Mouse (Mus musculus) left cerebral cortex, postnatal 36 days (tissue): ENCODE results near the gene Fgfr3. TPM values are rescaled to one million over a fixed set of nuclear protein-coding genes. Genes with fewer than 3 reads are reported as not detected.

ENCODE experiments used
- DNase-seq, 2 experiments: peaks; one replicate each; pipeline ENCODE4 v3.0.0; 2021 to 2022; ENCODE audit warnings: low spot score in 2 of 2, mixed read lengths in 1 of 2
- intact Hi-C: fragments of 180-260 bp; cut with DNase I; formaldehyde crosslinking; loops from one replicate; pipeline ENCODE4 v1.15.1; 2025
- total RNA-seq, 2 experiments: library from RNA; stranded (reverse); gene quantifications; 2 replicates each; pipeline ENCODE4 v1.2.3; 2021

Fgfr3 gene
- total RNA-seq, 2 experiments from 2014 or later, result 120 to 133 TPM

DNA sequence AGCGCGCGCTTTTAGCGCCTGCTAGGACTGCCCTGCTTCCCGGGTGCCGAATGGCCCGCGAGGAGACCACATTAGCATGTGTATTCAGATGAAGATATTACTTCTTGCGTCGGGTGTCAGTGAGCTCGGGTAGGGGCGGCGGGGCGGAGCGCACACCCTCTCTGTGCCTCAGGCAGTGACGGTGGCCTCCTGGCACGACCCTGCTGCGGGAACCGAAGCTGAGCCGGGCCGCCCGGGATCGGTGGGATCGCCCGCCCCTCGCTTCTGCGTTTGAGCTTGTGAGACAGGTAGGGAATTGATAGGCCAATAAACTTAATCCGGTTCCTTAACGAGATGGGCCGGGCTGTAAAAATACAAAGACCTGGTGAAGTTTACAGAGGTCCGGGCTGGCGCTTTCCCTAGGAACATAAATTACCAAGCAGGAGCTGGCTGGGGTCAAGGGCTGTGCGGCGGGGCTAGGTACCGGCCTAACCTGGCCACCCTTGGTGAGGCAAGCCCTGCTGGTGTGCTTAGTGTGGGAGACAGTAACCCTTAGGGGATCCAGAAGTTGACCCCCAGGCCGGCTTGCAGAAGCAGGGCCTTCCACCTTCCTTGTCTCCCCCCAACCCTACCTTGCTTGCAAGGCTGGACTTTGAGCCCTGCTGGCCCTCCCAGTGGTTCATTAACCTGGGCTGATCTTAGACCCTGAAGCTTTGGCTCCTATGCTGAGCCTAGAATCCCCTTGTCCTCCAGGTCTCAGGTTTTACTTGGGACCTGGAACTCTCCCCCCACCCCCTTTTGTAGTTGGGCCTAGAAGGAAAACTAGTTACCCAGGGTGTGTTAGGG lies 2.4 kb downstream of the Fgfr3 start:
- intact Hi-C loops, result loop anchor here (5.0 kb wide), 1 partner anchor 37 kb away; no protein-coding TSS in a partner anchor

DNA sequence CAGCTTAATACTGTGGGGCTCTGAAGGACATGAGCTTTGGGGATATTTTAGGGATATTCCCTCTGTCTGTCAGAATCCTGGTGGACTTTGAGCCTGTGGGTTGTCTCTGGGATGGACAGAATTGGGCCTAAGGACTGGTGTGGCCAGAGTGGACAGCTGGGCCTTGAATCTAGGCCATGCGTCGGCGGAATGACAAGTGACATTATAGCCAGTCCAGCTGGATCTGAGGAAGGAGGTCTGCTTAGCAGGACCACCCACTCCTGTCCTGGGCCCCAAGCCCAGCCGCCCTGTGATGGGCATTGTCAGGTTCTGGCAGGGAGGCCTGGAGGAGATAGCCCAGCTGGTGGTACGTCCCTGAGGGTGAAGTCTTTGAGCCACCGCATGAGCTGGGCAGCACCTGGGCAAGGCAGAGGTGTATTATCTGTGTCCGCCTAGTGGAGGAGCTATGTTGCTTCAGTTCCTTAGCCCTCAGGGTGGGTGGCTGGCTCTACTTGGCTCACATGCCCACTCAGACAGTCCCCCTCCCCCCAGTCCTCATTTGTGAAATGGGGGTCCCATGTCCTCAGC lies 4.7 kb downstream of the Fgfr3 start:
- intact Hi-C loops, result no loop called here
- DNase-seq, result peak; percentile 34 to 40

More for the DNA sequence above, 2.4 kb downstream of the Fgfr3 start:
- DNase-seq, result no peak

DNA sequence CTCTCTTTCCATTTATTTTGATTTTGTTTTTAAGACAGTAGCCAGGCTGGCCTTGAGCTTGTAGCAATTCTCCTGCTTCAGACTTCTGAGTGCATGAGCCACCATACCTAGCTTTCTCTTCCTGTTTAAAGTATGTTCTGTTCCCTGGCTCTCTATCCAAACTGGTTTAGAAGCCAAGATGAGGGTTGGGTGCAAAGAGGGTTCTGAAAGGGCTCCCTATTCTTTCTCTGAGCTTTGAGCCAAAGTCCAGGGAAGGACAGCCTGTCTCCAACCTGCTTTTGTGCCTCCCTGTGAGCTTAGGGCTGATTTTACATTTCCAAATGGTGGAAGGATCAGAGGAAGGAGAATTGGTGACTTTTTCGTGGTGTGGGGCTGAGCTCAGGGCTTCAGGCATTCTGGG lies 5.4 kb downstream of the Fgfr3 start:
- intact Hi-C loops, result no loop called here
- DNase-seq, result no peak

DNA sequence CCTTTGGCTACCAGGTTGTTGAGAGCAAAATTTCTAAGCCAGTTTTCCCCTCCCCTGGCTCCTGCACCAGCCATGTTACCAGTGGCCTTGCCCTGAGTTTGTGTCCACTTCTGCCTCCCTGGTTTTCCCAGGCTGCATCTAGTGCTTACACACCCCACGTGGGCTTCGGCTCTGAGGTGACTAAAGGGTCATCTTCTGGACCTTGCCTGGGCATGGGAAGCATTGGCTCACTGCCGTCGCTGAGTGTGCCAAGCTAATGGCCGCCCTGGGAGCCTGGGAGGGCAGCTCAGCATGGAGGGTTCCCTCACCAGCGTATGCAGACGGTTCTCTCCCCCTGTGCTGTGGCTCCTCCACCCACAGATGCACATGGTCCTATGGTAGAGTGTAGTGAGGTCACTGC lies 7.4 kb downstream of the Fgfr3 start:
- intact Hi-C loops, result no loop called here
- DNase-seq, result no peak

DNA sequence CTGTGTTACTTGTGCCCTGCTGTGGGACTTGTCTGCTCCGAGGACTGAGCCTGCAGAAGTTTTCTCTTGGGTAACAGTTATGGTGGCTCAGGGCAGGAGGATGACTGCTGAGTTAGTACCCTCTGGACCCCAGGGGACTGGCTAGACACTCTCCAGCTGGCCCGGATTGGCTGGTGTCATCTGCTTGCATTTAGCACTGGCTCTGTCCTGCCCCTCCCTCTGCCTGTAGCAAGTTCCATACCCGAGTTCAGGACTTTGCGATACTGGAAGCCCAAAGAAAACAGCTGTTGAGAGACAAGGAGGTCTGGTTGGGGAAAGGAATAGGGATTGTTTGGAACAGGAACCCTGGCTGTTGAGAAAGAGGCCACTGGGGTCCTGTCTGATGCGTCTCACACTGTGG lies 9.0 kb downstream of the Fgfr3 start:
- intact Hi-C loops, result loop anchor here (2.0 kb wide), 1 partner anchor 54 kb away; no protein-coding TSS in a partner anchor
- DNase-seq, result no peak

DNA sequence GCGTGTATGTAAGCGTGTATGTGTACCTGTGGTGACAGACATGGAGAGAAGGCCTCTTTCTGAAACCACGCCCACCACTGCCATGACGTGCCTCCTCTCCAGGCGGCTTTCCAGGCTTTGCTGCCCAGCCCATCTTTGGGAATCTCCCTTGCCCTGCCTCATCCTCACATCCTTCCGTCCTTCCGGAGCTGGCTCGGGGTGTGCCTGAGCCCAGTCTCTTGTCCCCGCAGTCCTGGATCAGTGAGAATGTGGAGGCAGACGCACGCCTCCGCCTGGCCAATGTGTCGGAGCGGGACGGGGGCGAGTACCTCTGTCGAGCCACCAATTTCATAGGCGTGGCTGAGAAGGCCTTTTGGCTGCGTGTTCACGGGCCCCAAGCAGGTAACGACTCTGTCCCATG lies 9.6 kb downstream of the Fgfr3 start:
- intact Hi-C loops, result loop anchor here (2.0 kb wide), 1 partner anchor 54 kb away; no protein-coding TSS in a partner anchor
- DNase-seq, result peak; percentile 34 to 50

DNA sequence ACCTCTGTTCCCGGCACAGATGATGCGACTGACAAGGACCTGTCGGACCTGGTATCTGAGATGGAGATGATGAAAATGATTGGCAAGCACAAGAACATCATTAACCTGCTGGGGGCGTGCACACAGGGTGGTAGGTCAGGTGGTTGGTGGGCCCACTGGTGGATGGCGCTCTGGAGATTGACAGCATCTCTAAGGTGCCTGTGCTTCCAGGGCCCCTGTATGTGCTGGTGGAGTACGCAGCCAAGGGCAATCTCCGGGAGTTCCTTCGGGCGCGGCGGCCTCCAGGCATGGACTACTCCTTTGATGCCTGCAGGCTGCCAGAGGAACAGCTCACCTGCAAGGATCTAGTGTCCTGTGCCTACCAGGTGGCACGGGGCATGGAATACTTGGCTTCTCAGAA lies 12.4 kb downstream of the Fgfr3 start:
- DNase-seq, result no peak
- intact Hi-C loops, result no loop called here

DNA sequence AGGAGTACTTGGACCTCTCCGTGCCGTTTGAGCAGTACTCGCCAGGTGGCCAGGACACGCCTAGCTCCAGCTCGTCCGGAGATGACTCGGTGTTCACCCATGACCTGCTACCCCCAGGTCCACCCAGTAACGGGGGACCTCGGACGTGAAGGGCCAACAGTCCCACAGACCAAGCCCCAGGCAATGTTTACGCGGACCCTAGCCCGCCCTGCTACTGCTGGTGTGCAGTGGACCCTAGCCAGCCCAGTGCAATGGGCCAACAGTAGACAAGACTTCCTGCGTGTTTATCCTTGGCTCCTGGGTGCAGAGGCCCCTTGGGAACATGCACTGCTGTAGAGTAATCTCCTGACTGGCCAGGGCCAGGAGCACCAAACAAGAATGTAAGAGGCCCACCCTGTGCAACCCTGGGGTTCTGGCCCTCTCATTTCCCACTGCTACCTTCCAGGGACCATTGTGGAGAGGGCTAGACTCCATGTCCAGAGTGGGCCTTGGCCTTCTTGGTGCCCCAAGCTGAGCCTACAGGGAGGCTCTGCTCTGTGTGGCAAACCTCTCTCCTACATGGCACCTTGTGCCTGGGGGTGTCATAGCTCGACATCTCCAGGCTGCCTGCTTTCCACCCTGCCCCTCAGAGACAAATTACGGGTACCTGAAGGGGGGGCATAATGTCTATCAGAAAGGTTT lies 14.1 kb downstream of the Fgfr3 start:
- DNase-seq, result no peak
- intact Hi-C loops, result no loop called here

DNA sequence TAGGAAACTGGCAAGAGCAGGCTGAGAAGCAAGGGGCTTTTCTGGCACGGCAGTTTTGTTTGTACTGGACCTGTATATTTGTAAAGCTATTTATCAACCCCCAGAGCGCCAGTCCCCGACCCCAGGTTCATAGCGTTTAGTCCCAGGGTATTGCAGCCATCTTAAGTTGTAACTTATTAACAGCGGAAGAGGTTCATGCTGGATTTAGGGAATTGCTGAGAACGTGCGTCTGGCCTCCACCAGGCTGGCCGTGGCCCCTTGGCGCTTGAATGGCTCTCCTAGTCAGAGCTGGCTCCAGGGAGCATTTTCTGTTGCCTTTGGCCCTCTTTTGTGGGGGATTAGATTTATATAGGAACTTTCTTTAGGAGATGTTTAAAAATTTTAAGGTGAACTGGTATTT lies 14.8 kb downstream of the Fgfr3 start:
- no peak for DNase-seq
- intact Hi-C loops, result no loop called here

DNA sequence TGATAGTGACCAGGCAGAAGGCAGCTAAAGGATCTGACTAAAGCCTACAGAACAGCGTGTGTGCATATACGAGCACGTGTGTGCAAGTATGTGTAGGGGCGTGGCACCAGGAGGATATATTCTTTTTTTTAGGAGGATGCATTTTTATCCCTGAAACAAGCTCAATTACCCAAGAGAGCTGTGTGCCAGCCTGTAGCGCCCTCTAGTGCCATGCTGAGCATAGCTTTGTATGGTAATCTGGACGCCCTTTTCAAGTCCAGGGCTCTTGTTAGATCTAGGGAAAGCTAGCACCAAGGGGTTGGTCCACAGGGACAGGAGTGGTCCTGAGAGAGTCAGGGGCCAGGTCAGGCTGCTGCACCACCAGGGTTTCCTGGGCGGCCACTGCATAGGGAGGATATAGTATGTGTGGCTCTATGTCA lies 16.4 kb downstream of the Fgfr3 start:
- intact Hi-C loops, result loop anchor here (2.0 kb wide), 1 partner anchor 53 kb away; no protein-coding TSS in a partner anchor
- DNase-seq, result peak; percentile 47 to 70

DNA sequence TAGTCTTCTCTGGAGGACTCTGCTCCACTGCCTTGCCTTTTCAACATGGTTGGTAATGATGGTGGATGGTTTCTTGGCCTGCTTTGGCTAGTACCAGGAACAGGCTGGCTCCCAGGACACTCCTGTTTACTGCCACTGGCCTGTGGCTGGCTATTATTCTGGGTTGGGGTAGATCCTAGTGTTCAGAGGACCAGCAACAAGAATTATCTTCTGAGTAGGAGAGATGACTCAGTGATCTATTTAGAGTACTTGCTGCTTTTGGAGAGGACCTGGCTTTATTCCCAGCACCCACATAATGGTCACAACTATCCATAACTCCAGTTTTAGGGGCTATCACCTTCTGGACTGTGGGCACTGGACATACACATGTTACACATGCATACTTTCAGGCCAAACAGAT lies 16.9 kb downstream of the Fgfr3 start:
- peak in 1 of 2 experiments; percentile 26 for DNase-seq
- intact Hi-C loops, result loop anchor here (2.0 kb wide), 1 partner anchor 54 kb away; no protein-coding TSS in a partner anchor

DNA sequence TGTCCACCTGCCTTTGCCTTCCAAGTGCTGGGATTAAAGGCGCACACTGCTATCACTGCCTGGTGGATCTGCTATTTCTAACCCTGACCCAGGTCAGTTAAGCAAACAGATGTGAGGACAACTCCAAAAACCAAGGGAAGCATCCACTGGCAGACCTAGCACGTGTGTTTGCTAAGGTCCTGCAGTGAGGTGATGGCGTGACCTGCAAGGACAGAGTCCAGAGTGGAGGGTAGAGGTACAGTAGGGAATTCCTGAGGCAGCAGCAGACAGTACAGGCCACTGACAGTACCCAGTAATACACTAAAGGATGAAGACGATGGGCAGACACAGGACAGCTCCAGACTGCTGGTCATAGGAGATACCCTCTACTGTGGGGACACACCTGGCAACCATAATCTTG lies 19.1 kb downstream of the Fgfr3 start:
- no peak for DNase-seq
- intact Hi-C loops, result no loop called here

DNA sequence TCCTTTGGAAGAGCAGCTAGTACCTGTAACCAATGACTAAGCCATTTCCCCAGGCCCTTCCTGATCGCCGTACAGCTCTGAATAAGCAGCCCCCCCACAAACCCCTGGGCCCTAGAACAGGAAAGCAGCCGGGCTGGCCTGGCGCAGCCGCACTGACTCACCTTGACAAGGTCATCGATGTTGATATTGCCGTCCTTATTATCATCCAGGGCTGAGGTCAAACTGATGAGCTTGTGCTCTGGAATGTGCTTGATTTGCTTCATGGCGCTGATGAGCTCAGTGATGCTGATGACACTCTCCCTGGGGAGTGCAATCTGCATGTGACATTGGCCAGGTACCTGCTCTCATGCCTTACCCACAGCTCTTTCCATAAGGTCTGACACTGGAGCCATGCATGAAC lies 22.0 kb downstream of the Fgfr3 start:
- intact Hi-C loops, result no loop called here
- no peak for DNase-seq

DNA sequence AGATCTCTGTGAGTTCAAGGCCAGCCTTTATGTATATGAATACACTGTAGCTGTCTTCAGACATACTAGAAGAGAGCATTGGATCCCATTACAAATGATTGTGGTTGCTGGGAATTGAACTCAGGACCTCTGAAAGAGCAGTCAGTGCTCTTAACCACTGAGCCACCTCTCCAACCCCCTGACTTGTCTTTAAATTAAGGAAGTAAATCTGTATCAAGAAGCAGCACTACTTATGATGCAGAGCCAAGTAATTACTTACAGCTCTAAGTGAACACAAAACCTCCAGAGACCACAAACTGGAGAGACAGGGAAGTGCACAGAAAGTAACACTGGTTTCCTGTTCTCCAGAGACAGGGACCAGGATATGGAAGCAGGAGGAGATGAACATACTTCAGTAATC lies 55.7 kb downstream of the Fgfr3 start:
- intact Hi-C loops, result no loop called here
- DNase-seq, result no peak

DNA sequence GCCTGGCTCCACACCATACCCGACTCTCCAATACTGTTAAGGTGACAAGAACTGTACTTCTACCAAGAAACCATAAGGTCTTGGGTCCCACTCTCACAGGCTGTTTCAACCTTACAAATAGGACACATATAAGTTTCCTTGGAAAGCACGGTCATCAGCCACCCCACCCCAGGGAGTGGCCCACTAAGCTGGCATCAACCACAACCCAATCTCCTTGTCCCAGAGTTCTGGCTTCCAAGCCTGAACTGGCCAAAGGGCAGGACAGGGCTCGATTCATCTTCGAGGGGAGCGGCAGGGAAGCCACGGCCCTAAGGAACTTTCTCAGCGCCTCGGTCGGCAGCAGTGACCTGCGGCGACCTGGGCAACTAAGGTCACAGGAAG lies 60.5 kb downstream of the Fgfr3 start:
- intact Hi-C loops, result loop anchor here (1.0 kb wide), 1 partner anchor 38 kb away; the partner anchor contains the start of gene Nsd2
- no peak for DNase-seq

DNA sequence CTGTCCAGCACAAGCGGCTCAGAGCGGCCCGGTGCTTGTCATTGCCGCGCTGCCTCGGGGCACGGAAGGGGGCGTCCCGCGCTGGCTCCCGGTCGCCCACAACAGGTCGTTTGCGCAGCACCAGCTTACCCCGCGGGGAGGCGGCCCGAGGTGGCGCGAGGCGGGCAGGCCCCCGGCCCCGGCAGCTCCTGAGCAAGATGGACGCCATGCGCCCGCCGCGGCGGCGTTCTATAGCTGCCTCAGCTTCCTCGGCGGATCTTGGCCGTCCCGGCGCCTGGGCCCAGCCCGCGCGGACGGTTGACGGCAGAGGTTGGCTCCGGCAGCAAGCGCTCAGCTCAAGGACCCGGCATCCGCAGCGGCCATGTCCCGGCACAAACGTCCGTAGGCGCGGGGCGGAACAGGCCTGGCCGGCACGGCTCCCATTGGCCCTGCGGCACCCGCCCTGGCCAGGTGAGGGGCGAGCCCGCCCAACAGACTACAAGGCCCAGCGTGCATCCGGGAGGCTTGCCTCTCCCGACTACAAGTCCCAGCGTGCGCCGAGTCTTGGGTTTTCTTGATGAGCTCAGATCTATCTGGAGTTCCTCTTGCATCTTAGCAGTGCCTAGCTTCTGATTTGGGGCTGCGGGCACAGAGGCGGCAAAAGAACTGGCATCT lies 61.0 kb downstream of the Fgfr3 start, which contains the start of gene Letm1:
Letm1 (minus strand) TSS at position 473 of the 654 bp plus-strand sequence.
- DNase-seq, result peak; percentile 96 to 98
- intact Hi-C loops, result loop anchor here (1.0 kb wide), 1 partner anchor 38 kb away; the partner anchor contains the start of gene Nsd2

DNA sequence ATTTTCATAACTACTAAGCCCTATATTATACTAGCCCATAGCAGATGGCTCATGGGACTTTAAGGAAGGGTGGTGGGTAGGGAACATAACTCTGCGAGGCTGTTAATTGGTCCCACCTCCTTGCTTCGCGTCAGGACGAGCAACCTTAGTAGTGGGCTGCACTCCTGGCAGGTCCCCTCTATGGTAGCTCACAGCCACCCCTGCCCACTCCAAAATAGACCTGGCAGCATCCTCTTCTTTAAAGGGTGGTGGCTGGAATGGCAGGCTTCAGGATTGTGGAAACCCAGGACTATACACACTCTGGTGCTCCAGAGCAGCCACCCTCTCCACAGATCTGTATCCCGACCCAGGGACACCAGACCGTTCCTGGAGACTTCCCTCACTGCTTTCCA lies 61.5 kb downstream of the Fgfr3 start:
- intact Hi-C loops, result loop anchor here (1.0 kb wide), 1 partner anchor 37 kb away; the partner anchor contains the start of gene Nsd2
- DNase-seq, result no peak
